8 mouse cellular contexts compared by ENCODE assay signal in the genomic region with DNA sequence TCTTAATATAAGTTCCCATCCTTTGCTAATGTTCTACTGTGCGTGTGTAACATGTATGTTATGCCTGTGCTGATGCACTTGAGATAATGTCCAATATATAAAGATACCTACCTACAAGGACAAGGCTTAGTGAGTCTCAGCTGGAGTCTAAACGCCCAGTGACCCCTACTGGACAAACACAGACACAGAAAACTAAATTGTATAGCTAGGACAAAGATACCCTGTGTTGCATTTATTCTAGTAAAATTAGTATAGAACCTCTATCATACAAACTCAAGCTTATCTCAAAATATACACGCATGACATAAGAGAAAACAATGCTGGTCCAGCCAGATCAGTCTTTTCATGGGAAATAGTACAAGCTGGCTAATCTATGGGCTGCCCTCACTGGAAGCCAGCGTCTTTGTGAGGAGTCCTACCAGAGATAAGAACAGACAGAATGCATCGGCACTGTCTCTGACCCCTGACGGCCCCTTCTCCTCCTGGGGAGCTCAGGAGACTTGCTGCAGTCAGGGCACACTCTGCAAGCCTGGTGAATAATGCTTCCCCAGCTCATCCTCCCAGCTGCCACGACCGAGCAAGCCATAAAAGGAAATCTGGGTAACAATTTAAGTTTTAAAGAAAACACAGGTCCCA.
DNase-seq lines count a peak whose midpoint lies in the region; ATAC-seq lines count a peak whose summit lies in the region.

No protein-coding gene starts in this region.

- H3K27me3 ChIP-seq in midbrain, embryonic 11.5 days (ENCODE audit: control insufficient read depth, insufficient read depth, low read length), result no peaks in the 10 kb centered on the region
- no peaks in the 10 kb centered on the region for H3K27me3 ChIP-seq in midbrain, embryonic 16.5 days (ENCODE audit: control insufficient read depth, insufficient read depth, low read depth, low read length)
- H3K27me3 ChIP-seq in hindbrain, embryonic 15.5 days, result no peaks in the 10 kb centered on the region

- 34% methylated on average over 8 of the region's 8 CpGs for WGBS in midbrain, embryonic 11.5 days
- WGBS in midbrain, embryonic 16.5 days, result 24% methylated on average over 8 of the region's 8 CpGs
- 28% methylated on average over 8 of the region's 8 CpGs for WGBS in hindbrain, embryonic 15.5 days

- H3K4me1 ChIP-seq in midbrain, embryonic 11.5 days (ENCODE audit: control insufficient read depth, insufficient read depth, low read length), result peaks cover 9% of the 10 kb centered on the region
- H3K4me1 ChIP-seq in midbrain, embryonic 16.5 days (ENCODE audit: control insufficient read depth, insufficient read depth, low read length), result peaks cover 4% of the 10 kb centered on the region; the same call in 1 of the 2 replicates
- H3K4me1 ChIP-seq in hindbrain, embryonic 15.5 days (replicated peaks), result peaks cover 15% of the 10 kb centered on the region

- no peak overlapping the region for H3K4me2 ChIP-seq in midbrain, embryonic 11.5 days
- H3K4me2 ChIP-seq in midbrain, embryonic 16.5 days (ENCODE audit: low read length), result no peak overlapping the region
- no peak overlapping the region for H3K4me2 ChIP-seq in hindbrain, embryonic 15.5 days

- no peak for ATAC-seq in midbrain, embryonic 11.5 days (ENCODE audit: low FRiP score)
- ATAC-seq in midbrain, embryonic 16.5 days, result no peak
- peak; percentile 90 for ATAC-seq in common myeloid progenitor, adult 5-6 weeks (replicated peaks; ENCODE audit: low read depth, poor library complexity, severe bottlenecking)
- ATAC-seq in hindbrain, embryonic 15.5 days (ENCODE audit: low FRiP score, low read depth), result no peak
- peak; percentile 89 for ATAC-seq in megakaryocyte progenitor cell, adult 5-6 weeks (replicated peaks; ENCODE audit: poor library complexity)
- ATAC-seq in cerebellum, adult (ENCODE audit: insufficient number of reproducible peaks, low FRiP score, low TSS enrichment), result no peak

- H3K36me3 ChIP-seq in midbrain, embryonic 11.5 days (ENCODE audit: control insufficient read depth, insufficient read depth, low read length), result no peaks in the 10 kb centered on the region
- H3K36me3 ChIP-seq in midbrain, embryonic 16.5 days (ENCODE audit: control insufficient read depth, insufficient read depth, low read length), result no peaks in the 10 kb centered on the region
- no peaks in the 10 kb centered on the region for H3K36me3 ChIP-seq in hindbrain, embryonic 15.5 days

- 0 out of 2 replicates have a peak overlapping the region, but pooled peaks have one; percentile 22 for H3K27ac ChIP-seq in midbrain, embryonic 11.5 days (ENCODE audit: low read depth, low read length)
- H3K27ac ChIP-seq in midbrain, embryonic 16.5 days (ENCODE audit: low read length), result no peak overlapping the region
- peak overlapping the region; percentile 28; the same call in 1 of the 2 replicates for H3K27ac ChIP-seq in hindbrain, embryonic 15.5 days (replicated peaks)

- no peaks in the 10 kb centered on the region for H3K9me3 ChIP-seq in midbrain, embryonic 11.5 days (ENCODE audit: control insufficient read depth, low read length)
- H3K9me3 ChIP-seq in midbrain, embryonic 16.5 days (replicated peaks; ENCODE audit: control insufficient read depth, low read length, poor library complexity, severe bottlenecking), result no peaks in the 10 kb centered on the region
- no peaks in the 10 kb centered on the region for H3K9me3 ChIP-seq in hindbrain, embryonic 15.5 days

- H3K9ac ChIP-seq in midbrain, embryonic 11.5 days (ENCODE audit: low read length), result no peak overlapping the region
- H3K9ac ChIP-seq in midbrain, embryonic 16.5 days (ENCODE audit: low read depth, low read length), result no peak overlapping the region
- no peak overlapping the region for H3K9ac ChIP-seq in hindbrain, embryonic 15.5 days

- no peak for DNase-seq in midbrain, embryonic 11.5 days (ENCODE audit: low spot score, missing footprints)
- DNase-seq in urinary bladder, postnatal 25 days (ENCODE audit: low spot score), result no peak
- no peak for DNase-seq in gastrocnemius, adult 18-20 months (ENCODE audit: low spot score)

- no peak overlapping the region for H3K4me3 ChIP-seq in midbrain, embryonic 11.5 days (ENCODE audit: low read depth, low read length)
- no peak overlapping the region for H3K4me3 ChIP-seq in midbrain, embryonic 16.5 days (ENCODE audit: low read depth, low read length)
- no peak overlapping the region for H3K4me3 ChIP-seq in hindbrain, embryonic 15.5 days

Comparison
In these comparisons a context has a peak if more than half of its experiments do, and no peak if none do; other contexts are left out.
1. ATAC-seq: peak in common myeloid progenitor, adult 5-6 weeks (single experiment) and megakaryocyte progenitor cell, adult 5-6 weeks (single experiment); none in midbrain, embryonic 11.5 days (single experiment), midbrain, embryonic 16.5 days (single experiment), hindbrain, embryonic 15.5 days (single experiment) and cerebellum, adult (single experiment).